Mouse (Mus musculus): ENCODE results near the gene Aatk. TPM values are rescaled to one million over a fixed set of nuclear protein-coding genes. Genes with fewer than 3 reads are reported as not detected.

Aatk gene
- total and polyA plus RNA-seq, 2 experiments from 2014 or later = 0.71 to 22.1 TPM

DNA sequence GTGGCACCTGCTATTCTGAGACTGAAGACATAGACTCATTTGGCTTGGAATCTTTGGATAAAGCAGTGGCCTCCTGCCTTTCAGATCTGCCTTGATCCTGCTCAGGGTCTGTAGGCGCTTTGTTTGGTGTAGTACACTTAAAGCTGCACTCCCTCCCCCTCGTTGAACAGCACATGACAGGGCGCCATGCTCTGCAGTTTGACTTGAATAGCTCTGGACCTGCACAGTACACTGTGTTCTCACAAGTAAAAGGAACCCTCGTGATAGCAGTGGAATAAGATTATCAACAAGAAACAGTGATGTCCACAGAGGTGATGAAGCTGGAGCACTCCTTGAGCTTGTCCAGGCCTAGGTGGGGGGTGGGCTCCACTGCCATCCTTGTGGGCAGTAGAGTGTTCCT lies 87.3 kb downstream of the Aatk start:
- no peak overlapping the region for H3K4me2 ChIP-seq (ENCODE audit: low read depth, low read length)
- H3K9ac ChIP-seq (replicated peaks; ENCODE audit: low read depth, low read length) = no peak overlapping the region
- H3K36me3 ChIP-seq (replicated peaks; ENCODE audit: control insufficient read depth, insufficient read depth, low read length) = 0 out of 2 replicates have a peak, but pooled peaks cover 4% of the 10 kb centered on the region
- H3K27ac ChIP-seq (ENCODE audit: low read depth) = 0 out of 2 replicates have a peak overlapping the region, but pooled peaks have one; percentile 17
- DNase-seq (ENCODE audit: low spot score) = no peak
- H3K4me1 ChIP-seq (ENCODE audit: control insufficient read depth, insufficient read depth) = peaks cover 28% of the 10 kb centered on the region
- ATAC-seq (ENCODE audit: insufficient read depth, low read depth) = peak; percentile 73
- no peaks in the 10 kb centered on the region for H3K9me3 ChIP-seq (replicated peaks; ENCODE audit: control insufficient read depth, low read length)
- 48% methylated on average over 4 of the region's 4 CpGs for WGBS
- no peak for TF ChIP-seq CTCF (IDR thresholded peaks at IDR 0.05; ENCODE audit: low read depth)
- TF ChIP-seq EP300 (IDR thresholded peaks at IDR 0.05; ENCODE audit: low read depth) = peak; percentile 86
- H3K27me3 ChIP-seq (ENCODE audit: control insufficient read depth, insufficient read depth, low read length) = no peaks in the 10 kb centered on the region
- H3K4me3 ChIP-seq (ENCODE audit: low read depth, low read length) = no peak overlapping the region

DNA sequence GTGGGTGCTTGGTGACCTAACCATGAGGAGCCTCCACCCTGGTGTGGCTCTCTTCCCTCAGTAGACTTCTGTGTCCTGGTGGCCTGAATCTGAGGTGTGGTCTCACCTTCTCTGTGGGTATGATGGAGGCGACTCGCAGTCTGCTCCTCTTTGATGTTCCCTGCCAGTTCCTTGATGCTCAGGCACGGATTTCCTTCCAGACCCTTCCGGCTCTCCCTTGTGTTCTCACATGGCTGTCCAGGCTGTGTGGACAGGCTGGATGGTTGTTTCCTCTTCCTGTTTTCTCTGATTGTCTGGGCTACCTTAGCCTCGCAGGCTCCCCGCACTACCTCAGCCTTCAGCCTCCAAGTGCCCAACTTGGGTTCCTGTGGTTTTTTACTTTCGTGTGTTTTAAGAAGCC lies 88.1 kb downstream of the Aatk start:
- no peak overlapping the region for H3K4me3 ChIP-seq (ENCODE audit: low read depth, low read length)
- 0 out of 2 replicates have a peak, but pooled peaks cover 4% of the 10 kb centered on the region for H3K36me3 ChIP-seq (replicated peaks; ENCODE audit: control insufficient read depth, insufficient read depth, low read length)
- H3K4me2 ChIP-seq (ENCODE audit: low read depth, low read length) = no peak overlapping the region
- TF ChIP-seq CTCF (IDR thresholded peaks at IDR 0.05; ENCODE audit: low read depth) (no peak), EP300 (IDR thresholded peaks at IDR 0.05; ENCODE audit: low read depth) (no peak)
- H3K9me3 ChIP-seq (replicated peaks; ENCODE audit: control insufficient read depth, low read length) = no peaks in the 10 kb centered on the region
- no peak overlapping the region for H3K27ac ChIP-seq (ENCODE audit: low read depth)
- ATAC-seq (ENCODE audit: insufficient read depth, low read depth) = no peak
- H3K4me1 ChIP-seq (ENCODE audit: control insufficient read depth, insufficient read depth) = peaks cover 37% of the 10 kb centered on the region
- no peak for DNase-seq (ENCODE audit: low spot score)
- H3K27me3 ChIP-seq (ENCODE audit: control insufficient read depth, insufficient read depth, low read length) = no peaks in the 10 kb centered on the region
- 62% methylated on average over 7 of the region's 7 CpGs for WGBS
- no peak overlapping the region for H3K9ac ChIP-seq (replicated peaks; ENCODE audit: low read depth, low read length)

MicroRNAs within 50 kb of the gene (microRNA counts, 519-probe panel; counts per million panel counts)
- microRNA mmu-miR-338-3p (1,707 counts per million, percentile 14 among the panel's probes with 10 or more counts), microRNA mmu-miR-338-5p (not detected)

Small RNA genes within 50 kb of the gene (microRNA-seq; reads per million reads assigned to microRNA genes)
- gene Gm25948 (not detected), gene Mir3065 (not detected), gene Mir338 (not detected)

Other genes with a start within 250 kb of the Aatk start
- gene Chmp6, start 133.7 kb downstream of the Aatk start, total RNA-seq (2014; rRNA removed; ENCODE audit: low replicate concordance) = 57.7 and 66.6 TPM in 2 replicates
- gene Chmp6, start 133.7 kb downstream of the Aatk start, polyA plus RNA-seq (2015; fragmentation: Nextera tagmentation; extraction: Ambion mirVana) = 60.1 and 65.2 TPM in 2 replicates
- gene Baiap2, start 104.4 kb downstream of the Aatk start, total RNA-seq (2014; rRNA removed; ENCODE audit: low replicate concordance) = 16.1 and 22.0 TPM in 2 replicates
- gene Baiap2, start 104.4 kb downstream of the Aatk start, polyA plus RNA-seq (2015; fragmentation: Nextera tagmentation; extraction: Ambion mirVana) = 7.8 and 8.2 TPM in 2 replicates
- gene Cep131, start 39.7 kb upstream of the Aatk start, total RNA-seq (2014; rRNA removed; ENCODE audit: low replicate concordance) = 3.8 and 8.5 TPM in 2 replicates
- 6.8 and 8.2 TPM in 2 replicates for gene Cep131, start 39.7 kb upstream of the Aatk start, polyA plus RNA-seq (2015; fragmentation: Nextera tagmentation; extraction: Ambion mirVana)
- 16.4 and 20.4 TPM in 2 replicates for gene Tepsin, start 51.6 kb upstream of the Aatk start, total RNA-seq (2014; rRNA removed; ENCODE audit: low replicate concordance)
- gene Tepsin, start 51.6 kb upstream of the Aatk start, polyA plus RNA-seq (2015; fragmentation: Nextera tagmentation; extraction: Ambion mirVana) = 8.6 and 8.7 TPM in 2 replicates
- gene Ndufaf8, start 51.8 kb upstream of the Aatk start, total RNA-seq (2014; rRNA removed; ENCODE audit: low replicate concordance) = 52.7 and 84.8 TPM in 2 replicates
- 118 and 132 TPM in 2 replicates for gene Ndufaf8, start 51.8 kb upstream of the Aatk start, polyA plus RNA-seq (2015; fragmentation: Nextera tagmentation; extraction: Ambion mirVana)
- gene Slc38a10, start 104.2 kb upstream of the Aatk start, total RNA-seq (2014; rRNA removed; ENCODE audit: low replicate concordance) = 113 and 139 TPM in 2 replicates
- gene Slc38a10, start 104.2 kb upstream of the Aatk start, polyA plus RNA-seq (2015; fragmentation: Nextera tagmentation; extraction: Ambion mirVana) = 56.2 and 65.9 TPM in 2 replicates
- gene Bahcc1, start 185.8 kb upstream of the Aatk start, total RNA-seq (2014; rRNA removed; ENCODE audit: low replicate concordance) = 12.2 and 13.1 TPM in 2 replicates
- gene Bahcc1, start 185.8 kb upstream of the Aatk start, polyA plus RNA-seq (2015; fragmentation: Nextera tagmentation; extraction: Ambion mirVana) = 2.8 and 3.5 TPM in 2 replicates

Measured in heart, postnatal 0 days (tissue).